Mouse (Mus musculus) layer of hippocampus, adult 11-12 months (tissue): ENCODE results near the gene Nptn.

ENCODE experiments used
- DNase-seq: peaks from one replicate; pipeline ENCODE4 v3.0.0; 2022; ENCODE audit warnings: low spot score

The Nptn gene

GRCm38 (mm10) chr9:58656396-58656795 is 74.4 kb downstream of the Nptn start:
- DNase-seq: no peak

DNA sequence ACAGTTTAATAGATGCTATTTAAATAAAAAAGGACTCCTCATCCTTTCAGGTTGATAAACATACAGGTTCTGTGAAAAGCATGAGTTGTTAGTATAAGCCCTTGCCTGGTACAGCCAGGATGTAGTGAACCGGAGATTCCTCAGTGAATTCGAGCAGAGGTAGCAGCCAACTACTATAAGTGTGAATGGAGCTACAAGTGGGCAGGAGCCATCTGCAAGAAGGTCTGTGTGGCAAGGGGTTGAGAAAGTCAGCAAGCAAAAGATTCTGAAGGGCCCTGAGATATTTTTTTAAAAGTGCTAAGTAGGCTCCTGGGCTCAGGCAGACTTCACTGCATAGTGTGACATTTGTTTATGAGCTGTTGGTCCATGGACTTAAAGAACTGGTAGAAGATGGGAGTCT is 74.8 kb downstream of the Nptn start:
- no peak for DNase-seq

GRCm38 (mm10) chr9:58657735-58658512 is 75.9 kb downstream of the Nptn start:
- DNase-seq: no peak

- DNase-seq: no peak
Observed at GRCm38 (mm10) chr9:58658596-58659309, 76.7 kb downstream of the Nptn start.

GRCm38 (mm10) chr9:58659331-58659730 is 77.3 kb downstream of the Nptn start:
- DNase-seq: no peak

DNA sequence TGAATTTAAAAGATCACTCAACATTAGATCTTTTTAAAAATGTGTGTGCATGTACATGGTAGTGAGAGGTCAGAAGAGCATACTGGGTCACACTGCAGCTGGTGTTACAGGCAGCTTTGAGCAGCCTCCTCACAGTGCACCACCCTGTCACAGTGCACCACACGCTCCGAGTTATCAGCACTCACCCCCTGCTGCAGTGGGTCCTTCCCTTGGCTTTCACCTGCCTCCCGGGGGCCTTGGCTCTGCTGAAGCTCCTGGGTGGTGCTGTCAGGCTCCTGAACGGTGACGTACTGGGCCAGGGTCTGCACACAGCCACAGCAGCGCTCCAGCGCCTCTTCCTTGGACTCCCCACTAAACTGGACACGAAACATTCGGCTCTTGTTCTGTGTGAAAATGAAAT is 77.9 kb downstream of the Nptn start:
- no peak for DNase-seq

- no peak for DNase-seq
Observed at GRCm38 (mm10) chr9:58660673-58661072, 78.6 kb downstream of the Nptn start.

GRCm38 (mm10) chr9:58662007-58662406 is 80.0 kb downstream of the Nptn start:
- no peak for DNase-seq

DNA sequence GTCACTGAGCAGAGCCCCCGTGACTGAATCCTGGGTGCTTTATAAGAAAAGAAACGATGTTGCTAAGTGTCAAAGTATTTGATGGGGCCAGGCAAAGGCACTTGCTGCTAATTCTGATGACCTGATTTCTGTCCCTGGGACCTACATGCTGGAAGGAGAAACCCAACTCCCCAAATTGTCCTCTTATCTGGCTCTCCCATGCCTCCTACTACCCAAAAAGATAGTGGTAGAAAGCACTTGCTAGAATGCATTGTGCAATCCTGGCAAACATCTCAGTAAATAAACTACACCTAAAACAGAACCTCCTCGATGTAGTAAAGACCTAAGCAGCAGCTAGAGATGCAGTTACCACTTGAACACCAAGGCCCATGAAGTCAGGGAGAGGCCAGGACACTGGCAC is 80.8 kb downstream of the Nptn start:
- DNase-seq: no peak

- DNase-seq: no peak
Observed at GRCm38 (mm10) chr9:58665492-58665891, 83.5 kb downstream of the Nptn start.

DNA sequence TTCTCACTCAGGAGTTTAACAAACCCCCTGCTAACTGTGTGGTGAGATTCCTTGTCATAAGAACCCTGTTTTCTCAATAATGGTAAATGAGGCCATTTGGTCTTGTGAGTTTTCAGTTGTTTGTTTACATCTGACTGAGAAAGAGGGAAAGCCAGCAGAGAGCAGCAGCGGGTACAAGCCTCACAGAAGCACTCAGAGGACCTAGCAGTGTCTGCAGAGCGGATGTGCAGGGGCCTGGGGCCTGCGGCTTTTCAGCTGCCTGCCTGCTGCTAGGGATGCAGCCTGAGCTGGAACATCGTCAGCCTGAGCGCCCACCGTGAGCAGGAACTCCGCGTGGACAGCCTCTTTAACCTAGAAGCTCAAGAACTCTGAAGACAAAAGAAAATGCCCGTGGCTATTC is 84.2 kb downstream of the Nptn start:
- no peak for DNase-seq

- DNase-seq: no peak
Observed at GRCm38 (mm10) chr9:58667244-58667643, 85.2 kb downstream of the Nptn start.

- no peak for DNase-seq
Observed at GRCm38 (mm10) chr9:58668171-58668570, 86.1 kb downstream of the Nptn start.

- DNase-seq: no peak
Observed at GRCm38 (mm10) chr9:58669071-58669470, 87.0 kb downstream of the Nptn start.

- DNase-seq: no peak
Observed at GRCm38 (mm10) chr9:58669819-58670218, 87.8 kb downstream of the Nptn start.

DNA sequence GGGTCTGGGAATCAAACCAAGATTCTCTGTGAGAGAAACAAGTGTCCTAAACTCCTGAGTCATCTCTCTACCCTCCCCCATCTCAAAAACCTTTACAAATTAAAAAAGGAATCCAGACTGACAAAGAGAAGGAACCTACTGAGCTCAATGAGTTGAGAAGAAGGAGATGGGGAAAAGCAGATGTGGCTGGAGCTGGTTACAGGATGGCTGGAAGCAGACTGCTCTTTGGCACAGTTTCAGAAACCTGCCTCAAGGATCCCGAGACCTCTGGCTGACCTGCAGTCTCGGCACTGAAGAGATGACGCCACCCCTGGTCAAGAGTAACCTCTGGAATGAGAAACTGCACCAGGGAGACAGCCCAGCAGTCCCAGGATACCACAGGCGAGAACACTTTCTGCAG is 90.4 kb downstream of the Nptn start:
- DNase-seq: no peak

- no peak for DNase-seq
Observed at GRCm38 (mm10) chr9:58674736-58675135, 92.7 kb downstream of the Nptn start.

GRCm38 (mm10) chr9:58675371-58675770 is 93.3 kb downstream of the Nptn start:
- DNase-seq: no peak

DNA sequence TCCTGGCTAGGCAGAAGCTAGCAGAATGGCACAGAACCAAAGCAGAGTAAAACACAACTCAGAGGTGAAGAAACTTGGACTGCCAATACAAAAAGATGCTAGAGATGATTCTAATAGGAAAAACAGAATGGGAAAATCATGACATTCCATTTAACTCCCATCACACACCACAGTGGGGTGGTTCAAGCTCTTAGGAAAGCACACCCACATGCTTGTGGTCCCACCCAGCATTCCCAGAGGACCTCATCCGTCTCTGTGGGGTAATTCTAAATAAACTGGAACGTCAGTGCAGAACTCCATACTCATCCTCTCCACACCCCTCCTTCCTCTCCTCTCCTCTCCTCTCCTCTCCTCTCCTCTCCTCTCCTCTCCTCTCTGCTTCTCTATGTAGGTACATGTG is 99.4 kb downstream of the Nptn start:
- no peak for DNase-seq

- no peak for DNase-seq
Observed at GRCm38 (mm10) chr9:58682106-58682505, 100.1 kb downstream of the Nptn start.

GRCm38 (mm10) chr9:58683372-58683771 is 101.3 kb downstream of the Nptn start:
- no peak for DNase-seq

DNA sequence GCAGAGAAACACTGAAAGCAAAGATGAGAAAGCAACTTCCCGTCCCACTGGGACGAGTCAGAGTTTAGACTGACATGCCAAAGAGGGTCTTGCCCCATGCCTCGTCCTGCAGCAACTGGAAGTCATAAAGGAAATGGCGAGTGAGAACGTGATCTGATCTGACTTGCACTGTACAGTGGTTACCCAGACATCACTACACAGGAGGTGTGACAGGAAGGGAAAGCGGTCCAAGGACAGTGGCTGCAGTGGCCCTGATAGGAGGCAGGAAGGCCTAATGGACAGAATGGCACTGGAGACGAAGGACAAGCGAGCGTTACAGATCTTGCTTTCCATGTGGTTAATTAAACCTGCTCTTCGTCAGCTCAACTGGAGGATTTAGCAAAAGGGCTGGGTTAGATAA is 103.2 kb downstream of the Nptn start:
- no peak for DNase-seq

GRCm38 (mm10) chr9:58688076-58688475 is 106.0 kb downstream of the Nptn start:
- DNase-seq: no peak

DNA sequence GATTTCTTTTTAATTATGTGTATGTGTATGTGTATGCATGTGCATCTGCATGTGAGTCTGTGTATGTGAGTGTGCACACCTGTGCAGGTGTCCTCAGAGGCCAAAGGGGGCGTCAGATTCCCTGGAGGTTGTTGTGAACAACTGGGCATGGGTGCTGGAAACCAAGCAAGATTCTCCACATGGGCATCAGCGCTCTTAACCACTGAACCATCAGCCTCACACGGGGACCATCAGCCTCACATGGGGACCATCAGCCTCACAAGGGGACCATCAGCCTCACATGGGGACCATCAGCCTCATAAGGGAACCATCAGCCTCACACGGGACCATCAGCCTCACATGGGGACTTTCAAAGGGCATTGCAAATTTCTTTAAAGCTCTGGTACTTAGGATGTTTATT is 108.7 kb downstream of the Nptn start:
- no peak for DNase-seq
